Mouse (Mus musculus) urinary bladder, postnatal 10 days (tissue): ENCODE data around the gene Ptov1.
A peak's percentile ranks its signal among the peaks of the same experiment; 100 is the strongest.

Experiments
- DNase-seq: peaks from one replicate; pipeline ENCODE4 v3.0.0; 2022; ENCODE audit warnings: low spot score

The Ptov1 gene

DNA sequence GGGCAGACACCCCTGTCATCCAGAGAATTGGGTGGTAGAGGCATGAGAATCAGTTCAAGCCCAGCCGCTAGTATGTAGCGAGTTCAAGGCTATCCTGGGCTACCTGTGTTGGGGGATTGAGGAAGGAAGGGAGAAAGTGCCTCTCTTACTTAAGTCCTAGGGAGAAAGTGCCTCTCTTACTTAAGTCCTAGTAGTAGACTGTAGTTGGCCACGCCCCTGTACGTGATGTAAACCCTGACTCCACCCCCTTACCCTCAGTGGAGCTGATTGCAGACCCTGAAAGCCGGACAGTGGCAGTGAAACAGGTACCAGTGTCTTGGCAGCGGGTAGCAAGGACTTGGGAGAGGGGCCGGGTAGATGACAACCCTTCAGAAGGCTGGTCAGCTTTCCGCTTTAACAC, 11.7 kb downstream of the Ptov1 start:
- no peak for DNase-seq

DNA sequence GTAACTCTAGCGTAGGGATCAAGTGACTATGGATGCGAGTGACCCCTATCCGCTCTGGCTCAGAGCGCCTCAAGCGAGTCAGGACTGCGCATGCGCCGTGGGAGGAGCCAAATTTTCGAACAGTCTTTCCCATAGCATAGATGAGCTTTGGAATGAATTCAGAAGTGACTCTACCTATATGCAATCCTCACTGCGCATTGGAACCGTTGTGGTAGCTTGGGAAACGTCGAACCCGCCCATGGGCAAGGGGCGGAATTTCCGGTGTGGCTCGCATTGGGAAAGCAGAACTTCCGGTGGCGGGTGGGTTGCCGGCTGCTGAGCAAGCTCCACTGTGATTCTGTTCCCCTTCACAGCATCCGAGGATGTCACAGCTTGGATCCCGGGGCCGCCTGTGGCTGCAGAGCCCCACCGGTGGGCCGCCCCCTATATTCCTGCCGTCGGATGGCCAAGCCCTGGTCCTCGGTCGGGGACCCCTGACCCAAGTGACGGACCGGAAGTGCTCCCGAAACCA, 12.5 kb downstream of the Ptov1 start, which contains the start of gene Pnkp:
Gene Pnkp, plus strand, starts transcription at position 98 of the 511 bp plus-strand sequence.
- no peak for DNase-seq

DNA sequence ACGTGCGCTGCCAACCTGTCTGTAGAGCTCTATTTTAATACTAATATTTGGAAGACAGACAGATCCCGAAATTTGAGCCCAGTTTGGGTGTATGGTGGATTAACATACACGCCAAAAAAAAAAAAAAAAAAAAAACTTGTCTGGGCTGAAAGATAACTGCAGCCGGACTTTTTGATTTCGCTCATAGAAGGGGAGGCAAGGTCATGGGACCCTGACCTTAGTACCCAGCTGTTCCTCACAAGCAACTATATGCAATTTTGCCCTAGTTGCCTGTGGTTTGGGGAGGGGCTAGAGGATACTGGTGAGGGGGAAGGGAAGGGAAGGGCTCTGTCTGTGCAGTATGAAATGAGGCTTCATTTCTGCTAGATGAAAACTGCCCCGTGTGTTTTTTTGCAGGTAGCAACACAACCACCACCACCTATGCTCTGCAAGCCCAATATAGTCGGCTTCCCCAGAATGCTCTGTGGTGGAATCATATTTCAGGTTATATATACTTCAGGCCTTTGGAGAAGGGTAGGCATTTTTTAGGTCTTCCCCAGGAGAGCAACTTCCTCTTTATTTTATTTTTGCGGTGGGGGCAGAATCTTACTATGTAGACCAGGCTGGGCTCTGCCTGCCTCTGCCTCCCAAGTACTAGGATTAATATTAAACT, 13.2 kb downstream of the Ptov1 start:
- no peak for DNase-seq

DNA sequence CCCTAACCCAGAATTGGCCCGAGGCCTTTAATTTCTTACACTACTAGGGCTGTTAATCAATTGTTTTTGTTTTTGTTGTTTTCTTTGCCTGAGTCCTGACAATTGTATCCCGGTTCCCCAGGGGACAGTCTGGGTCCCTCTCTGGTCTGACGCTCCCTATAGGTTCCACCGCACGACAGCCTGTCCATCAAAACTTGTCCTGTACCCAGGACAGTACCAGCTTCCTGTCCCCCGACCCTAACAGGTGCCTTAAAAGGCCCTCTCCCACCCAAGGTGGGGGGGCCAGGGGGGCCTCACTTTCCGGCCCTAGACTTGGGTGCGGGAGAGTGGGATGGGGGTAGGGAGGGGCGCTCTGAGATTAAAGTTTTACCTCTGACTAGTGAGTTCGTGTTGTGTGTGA, 14.6 kb downstream of the Ptov1 start:
- no peak for DNase-seq

DNA sequence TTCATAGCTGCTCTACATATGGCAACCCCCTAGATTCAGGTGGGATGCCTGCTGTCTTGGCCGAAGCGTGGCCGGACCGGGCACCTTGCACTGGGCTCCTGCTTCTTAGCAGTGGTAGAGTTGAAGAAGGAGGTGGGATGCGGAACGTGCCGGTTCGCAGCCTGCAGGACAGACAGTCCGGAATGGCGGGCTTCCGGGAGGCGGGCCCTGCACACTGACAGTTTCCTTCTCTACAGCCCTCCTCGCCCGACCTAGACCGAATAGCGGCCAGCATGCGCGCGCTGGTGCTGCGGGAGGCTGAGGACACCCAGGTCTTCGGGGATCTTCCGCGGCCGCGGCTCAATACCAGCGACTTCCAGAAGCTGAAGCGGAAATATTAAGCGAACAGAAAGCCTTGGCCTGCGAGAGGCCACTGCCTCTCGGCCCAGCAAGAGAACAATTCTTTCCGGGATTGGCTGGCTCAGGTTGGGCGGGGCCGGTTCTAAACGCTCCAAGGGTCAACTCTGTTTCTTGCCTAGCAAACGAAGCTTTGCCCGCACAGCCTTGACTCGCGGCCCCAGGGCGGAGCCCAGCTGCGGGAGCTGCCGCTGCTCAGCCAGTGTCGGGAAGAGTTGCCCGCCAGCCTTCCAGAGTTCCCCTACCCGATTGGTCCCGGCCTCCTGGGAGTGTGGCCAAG, 15.1 kb downstream of the Ptov1 start:
- no peak for DNase-seq

DNA sequence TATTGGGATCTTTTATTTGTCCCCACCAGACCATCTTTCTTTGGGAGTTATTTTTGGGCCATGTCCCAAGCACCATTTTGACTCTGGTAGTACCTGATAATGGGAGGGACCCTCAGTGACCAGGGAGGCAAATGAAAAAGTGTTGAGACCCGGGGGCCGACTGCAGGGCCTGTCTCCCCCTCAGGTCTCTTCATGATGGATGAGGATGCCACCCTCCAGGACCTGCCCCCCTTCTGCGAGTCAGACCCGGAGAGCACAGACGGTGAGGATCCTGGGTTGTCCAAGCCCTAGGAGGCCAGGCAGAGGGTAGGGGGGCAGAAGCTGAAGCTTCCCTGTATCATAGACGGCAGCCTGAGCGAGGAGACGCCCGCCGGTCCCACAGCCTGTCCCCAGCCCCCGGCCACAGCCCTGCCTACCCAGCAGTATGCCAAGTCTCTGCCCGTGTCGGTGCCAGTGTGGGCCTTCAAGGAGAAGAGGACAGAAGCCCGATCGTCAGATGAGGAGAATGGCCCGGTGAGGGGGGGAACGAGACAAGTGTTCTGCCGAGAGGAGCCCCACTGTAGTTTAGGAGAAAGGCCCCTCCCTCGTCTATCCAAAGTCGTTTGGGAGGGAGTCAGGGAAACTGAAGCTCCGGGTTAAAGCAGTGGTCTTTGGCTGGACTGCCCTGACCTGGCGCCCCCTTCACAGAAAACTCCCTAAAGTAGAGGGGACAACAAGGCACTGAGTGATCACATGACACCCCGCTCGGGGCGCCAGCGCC, 15.8 kb downstream of the Ptov1 start:
- no peak for DNase-seq

DNA sequence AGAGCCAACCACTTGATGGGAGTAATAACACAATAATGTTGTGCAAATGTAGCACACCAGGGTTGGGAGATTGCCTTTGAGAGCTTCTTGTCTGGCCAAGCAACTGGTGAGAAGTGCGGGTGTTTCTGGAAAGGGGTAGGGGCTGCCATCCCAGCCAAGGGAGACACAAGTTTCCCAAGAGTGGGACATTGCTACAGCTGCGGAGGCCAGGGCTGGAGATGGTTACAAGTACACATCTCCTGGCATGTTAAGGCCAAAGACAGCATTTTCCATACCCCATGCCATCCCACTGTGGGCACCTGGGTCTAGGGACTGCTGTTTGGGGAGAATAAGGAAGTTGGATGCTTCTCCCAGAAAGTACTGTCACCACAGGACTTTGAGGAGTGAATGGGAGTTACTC, 16.5 kb downstream of the Ptov1 start:
- no peak for DNase-seq

DNA sequence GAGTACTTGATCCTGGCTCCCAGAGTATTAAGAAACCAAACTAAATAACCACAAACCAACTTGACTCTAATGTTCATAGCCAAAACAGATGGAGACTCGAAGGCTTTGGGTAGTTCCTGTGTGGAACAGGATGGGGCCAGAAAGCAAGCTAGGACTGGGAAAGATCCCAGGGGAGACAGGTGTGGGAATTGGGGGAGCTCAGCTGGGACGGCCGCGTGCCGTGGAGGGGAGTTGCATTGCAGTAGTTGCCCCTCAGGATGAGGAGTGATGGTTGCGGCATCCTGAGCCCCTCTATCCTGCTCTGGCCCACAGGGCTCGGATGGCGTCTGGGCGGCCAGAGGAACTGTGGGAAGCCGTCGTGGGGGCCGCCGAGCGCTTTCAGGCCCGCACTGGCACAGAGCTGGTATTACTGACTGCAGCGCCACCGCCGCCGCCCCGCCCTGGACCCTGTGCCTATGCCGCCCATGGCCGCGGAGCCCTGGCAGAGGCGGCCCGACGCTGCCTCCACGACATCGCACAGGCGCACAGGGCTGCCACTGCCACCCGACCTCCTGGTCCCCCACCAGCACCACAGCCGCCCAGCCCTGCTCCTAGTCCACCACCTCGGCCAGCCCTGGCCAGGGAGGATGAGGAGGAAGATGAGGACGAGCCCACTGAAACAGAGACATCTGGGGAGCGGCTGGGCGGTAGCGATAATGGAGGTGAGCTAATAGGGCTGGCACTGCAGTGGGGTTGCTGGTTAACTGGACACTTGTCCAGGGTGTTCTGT, 17.1 kb downstream of the Ptov1 start:
- DNase-seq = no peak

DNA sequence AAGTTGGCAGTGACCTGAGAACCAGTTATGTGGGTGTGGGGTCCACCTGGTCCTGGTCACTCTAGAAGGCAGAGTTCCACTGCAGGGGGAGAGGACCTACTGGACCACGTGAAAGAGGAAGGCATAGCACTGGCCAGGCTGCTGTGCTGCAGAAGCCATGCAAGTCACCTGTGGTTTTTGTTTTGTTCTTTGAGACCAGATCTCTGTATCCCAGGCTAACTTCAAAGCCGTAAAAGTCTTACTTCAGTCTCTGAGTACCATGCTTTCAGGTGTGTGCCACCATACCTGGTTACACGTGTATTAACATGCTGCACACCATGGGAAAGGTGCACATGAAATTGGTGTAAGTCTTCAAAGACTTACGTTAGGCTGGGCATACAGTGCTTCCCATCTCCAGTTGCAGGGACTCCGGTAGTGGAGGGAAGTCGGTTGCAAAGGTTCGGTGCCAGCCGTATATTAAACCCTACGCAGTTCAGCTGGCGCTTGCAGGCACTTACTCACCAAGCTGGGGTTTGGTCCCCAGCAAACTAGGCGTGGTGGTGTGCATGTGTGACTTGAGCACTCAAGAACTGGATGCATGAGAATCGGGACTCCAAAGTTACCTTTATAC, 17.9 kb downstream of the Ptov1 start:
- DNase-seq = no peak

DNA sequence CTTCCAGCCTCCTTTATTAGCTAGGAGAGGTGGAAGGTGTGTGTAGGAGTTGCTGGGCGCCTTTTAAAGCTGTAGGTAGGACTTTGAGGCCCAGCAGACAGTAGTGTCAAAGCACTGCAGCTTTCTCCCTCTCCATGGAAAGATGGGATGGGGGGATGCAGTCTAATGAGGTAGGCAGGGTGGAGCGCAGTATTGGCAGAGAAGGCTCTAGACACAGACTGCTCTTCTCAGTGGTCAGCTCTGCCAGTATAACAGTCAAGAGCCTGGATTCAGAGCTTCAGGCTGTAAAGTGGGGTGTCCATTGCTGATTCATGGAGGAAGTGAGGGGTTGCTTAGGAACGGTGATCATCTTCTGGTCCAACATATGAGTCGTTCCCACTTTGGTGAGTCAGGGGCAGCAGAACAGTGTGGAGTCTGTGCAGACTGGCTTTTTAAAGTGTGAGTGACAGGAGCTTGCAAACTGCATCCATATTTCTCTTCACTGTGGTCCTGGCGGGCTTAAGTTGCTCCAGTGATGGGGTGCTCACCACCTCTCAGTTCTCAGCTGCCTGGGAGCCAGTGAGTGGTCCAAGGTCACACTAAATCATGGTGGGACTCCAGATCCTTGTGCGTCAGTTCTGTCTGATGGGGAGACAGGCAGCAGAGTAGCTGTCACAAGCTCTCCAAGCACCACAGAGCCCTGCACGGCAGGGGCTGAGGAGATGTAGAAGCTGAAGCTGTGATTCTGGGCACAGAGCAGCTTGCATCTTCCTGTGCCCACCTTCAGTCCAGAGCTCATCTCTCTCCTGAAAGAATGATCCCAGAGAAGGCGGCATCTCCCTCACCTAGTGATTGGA, 18.6 kb downstream of the Ptov1 start:
- DNase-seq = no peak

DNA sequence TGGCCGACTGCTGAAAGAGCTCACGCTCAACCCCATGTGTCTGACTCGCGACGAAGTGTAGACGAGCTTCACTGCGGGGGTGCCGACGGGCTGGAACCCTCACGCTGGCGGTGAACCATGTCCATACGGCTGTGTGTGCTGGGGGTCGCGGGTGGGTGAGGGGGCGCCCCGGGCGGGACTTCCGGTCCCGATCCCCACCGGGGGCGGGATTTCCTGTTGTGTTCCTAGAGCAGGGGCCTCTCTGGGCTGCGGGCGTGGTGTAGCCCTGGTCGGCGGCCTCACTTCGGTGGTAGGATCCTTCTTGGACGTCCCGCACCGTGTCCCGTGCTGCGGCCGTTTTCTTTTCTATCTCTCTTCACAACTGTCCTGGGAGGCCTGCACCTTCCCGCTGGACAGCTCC, 19.4 kb downstream of the Ptov1 start:
- DNase-seq = no peak

DNA sequence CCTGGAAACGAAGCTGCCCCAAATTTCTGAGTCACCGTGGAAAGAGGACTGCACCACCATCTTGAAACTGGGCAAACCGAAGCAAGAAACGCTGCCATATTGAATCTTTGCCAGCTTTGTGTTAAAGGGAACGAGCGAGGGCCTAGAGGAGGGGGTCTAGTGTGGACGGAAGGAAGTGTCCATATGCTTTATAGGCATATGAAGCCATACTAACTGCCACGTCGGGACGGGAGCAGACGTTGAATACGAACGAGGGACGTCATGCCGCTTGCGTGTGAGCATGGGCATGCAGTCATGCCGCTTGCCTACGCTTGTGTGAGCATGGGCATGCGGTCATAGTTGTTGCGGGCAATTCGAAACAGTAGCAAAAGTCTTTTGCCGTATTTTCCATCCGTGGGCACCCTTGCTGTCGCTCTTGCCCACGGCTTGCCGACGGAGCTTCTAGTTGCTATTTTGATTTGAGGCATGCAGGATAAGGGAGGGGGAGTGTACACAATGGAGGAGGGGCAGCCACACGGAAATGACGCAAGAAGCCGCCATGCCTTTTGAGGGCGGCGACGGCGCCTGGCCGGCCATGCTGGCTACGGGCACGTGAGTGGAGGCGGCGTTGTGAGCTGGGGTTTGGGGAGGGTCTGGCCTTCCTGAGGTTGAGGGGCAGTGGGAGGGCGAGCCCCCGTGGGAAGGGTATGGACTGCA, 20.0 kb downstream of the Ptov1 start:
- peak; percentile 67 for DNase-seq

DNA sequence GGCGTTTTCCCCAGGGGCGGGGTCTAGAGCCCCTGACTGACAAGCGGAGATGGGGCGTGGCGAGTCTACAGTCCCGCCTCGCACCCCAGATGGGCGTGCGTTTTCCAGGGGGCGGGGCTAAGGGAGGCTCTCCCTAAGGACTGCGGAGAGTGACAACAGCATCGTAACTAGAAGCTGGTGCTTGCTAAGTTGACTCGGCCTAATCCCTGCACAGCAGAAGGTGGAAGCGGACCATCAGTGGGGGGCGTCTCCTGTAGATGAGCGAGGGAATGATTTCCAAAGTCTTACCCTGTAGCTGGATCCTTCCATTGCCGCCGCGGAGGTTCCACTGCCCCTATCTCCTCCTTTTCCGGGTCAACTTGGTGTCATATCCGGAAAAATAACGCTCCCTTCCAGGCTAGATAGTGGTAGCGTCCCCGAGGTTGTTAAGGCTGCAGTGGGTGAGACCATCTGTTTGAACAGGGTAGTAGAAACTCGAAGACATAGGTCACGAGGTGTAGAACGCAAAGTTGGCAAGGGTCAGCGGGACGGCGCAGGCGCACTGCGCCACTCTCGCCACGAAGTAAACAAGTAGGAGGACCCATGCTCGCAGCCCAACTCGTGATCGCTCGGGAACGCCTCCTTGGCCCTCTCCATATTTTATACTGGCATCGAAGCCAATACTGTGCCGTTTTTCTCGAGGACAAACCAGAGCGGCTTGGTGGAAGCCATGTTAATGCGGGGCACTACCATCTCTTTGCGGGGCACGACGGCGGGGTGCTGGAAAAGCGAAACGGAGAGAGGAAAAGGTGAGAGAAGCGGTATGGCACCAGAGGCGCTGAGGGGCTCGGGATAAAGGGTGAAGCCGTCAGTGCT, 20.8 kb downstream of the Ptov1 start, which contains the start of the genes Akt1s1 and Tbc1d17:
Gene Akt1s1, plus strand, starts transcription at position 431 of the 855 bp plus-strand sequence.
Gene Tbc1d17, minus strand, starts transcription at position 519 of the 855 bp plus-strand sequence.
- DNase-seq = peak; percentile 95

DNA sequence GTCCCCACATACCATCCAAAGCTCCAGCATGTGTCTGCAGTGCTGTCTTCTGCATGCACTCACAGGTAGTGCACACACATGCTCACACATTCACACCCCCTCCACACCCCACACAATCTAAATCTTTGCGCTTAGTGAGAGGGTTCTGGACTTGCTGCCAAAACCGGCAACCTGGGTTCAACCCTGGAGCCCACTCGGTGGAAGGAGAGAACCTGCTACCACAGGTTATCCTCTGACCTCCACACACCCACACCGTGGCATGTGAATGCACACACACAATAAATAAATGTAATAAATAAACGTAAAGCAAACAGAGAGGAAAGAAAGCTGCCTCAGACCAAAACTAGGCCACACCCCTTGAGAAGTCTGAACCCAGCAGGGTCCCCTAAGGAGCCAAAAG, 21.8 kb downstream of the Ptov1 start:
- DNase-seq = no peak

DNA sequence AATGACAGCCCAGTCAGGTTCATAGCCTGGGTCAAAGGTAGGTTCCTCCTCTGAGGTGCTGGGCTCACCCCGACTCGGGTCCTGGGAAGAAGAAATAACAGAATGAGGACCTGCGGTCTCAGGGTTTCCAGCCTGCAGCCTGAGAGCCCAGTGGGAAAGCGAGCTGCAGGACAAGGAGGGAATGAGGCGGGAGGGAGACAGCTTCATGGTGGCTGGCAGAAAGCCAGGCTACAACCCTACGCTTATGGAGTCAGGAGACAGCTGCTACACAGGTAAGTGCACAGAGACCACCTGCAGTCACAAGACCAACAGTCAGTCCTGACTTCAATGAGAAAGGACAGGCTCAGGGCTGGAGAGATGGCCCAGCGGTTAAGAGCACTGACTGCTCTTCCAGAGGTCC, 22.8 kb downstream of the Ptov1 start:
- DNase-seq = no peak

DNA sequence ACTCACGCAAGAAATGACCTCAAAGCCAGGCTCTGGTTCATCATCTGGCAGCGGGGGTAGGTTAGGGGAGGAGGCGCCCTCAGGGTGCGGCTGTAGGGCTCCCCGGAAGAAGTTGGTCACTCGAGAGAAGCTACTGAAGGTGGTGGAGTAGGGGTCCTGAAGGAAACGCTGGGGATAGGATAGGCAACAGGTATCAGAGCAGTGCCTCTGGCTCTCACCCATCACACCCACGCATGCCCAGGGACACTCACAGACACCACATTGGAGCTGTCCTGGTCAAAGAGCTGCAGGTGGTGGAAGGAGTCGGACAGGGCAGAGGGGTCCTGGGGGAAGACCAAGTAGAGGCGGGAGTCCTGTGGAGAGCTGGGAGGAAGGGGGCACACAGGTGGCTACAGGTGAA, 24.6 kb downstream of the Ptov1 start:
- DNase-seq = no peak

DNA sequence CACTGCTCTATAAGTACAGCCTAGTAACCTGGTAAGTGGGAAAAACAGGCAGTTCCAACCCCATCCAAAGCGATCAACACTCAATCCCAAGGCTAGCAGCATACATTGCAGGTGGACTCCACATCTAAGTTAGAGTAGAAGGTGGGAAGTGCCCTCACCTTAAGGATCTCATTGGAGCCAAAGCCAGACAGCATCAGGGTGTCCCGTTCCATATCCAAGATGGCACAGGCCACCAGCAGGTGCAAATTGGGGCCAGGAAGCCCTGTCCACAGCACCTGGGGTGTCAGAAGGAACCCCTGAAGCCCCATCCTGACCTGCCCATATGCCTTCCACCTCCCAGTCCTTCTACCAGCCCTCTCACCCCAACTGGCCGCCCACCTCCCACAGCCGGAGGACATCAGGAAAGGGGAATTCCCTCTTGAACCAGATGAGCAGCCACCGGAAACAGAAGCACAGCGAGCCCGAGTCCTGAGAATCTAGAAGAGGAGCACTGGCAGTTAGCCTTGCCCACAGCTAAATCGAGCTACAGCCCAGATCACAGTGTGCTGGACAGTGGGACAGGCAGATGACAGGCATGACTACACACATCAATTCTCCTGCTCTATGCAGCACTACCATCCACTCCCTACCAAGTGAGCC, 27.6 kb downstream of the Ptov1 start:
- no peak for DNase-seq

DNA sequence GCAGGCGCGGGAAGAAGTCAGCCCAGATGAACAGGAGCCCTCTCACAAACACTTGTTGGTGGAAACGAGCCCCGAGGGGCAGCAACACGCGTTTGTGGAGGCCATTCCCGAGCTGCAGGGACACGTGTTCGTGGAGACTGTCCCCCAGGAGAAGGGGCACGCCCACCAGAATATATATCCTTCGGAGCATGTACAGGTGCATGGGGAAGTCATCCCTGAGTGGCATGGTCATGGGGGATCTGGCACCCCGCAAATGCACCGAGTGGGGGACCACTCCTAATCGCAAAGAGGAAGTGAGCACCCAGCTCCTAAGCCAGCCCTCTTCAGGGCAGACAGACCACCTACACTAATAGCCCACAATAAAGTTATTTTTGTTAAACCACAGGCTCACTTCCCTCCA, 29.2 kb downstream of the Ptov1 start:
- no peak for DNase-seq
